Mouse (Mus musculus) E14TG2a.4 (cell line): ENCODE results near the gene Zbtb20.

ENCODE experiments used
- H3K27me3 ChIP-seq: 2 replicates; pipeline ENCODE4 v1.6.1; 2014; ENCODE audit warnings: low read length, control low read depth; ENCODE audit not compliant: insufficient read depth
- H3K36me3 ChIP-seq: 2 replicates; pipeline ENCODE4 v1.6.1; 2014; ENCODE audit warnings: low read length, control low read depth; ENCODE audit not compliant: insufficient read depth
- H3K4me1 ChIP-seq: replicated peaks from 2 replicates; pipeline ENCODE4 v1.6.1; 2014; ENCODE audit warnings: low read depth, low read length, control low read depth
- H3K4me3 ChIP-seq: replicated peaks from 2 replicates; pipeline ENCODE4 v1.5.1; 2014; ENCODE audit warnings: mild to moderate bottlenecking, low read length
- H3K9me3 ChIP-seq: 2 replicates; pipeline ENCODE4 v1.6.1; 2014; ENCODE audit warnings: low read length, control low read depth
- CTCF ChIP-seq: conservative IDR thresholded peaks from 2 replicates; pipeline ENCODE4 v1.5.1; 2014; ENCODE audit warnings: low read length
- NANOG ChIP-seq: IDR thresholded peaks from 2 replicates; pipeline ENCODE4 v1.6.1; 2014; ENCODE audit warnings: borderline replicate concordance, low read length, mixed read lengths
- POU5F1 ChIP-seq: IDR thresholded peaks from 2 replicates; pipeline ENCODE4 v1.6.1; 2014; ENCODE audit warnings: low read length, borderline replicate concordance

Zbtb20 gene

DNA sequence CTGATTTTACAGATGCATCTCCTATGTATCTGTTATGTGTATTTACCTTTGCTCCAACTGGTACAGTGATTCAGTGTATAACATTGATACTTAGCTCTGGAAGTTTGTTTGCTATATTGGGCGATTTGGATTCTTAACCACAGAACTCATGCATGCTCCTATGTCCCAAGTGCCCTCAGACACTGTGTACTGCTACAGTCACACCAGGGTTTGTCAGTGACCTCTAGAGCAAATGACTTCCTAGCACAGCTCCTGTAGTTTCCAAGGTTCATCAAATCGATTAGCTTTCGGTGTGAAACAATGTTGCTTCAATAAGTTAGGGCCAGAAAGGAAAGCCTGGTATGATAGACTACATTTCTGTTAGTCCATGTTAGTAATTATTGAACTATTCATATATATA is 489.6 kb downstream of the Zbtb20 start:
- no peak overlapping the region for H3K4me3 ChIP-seq
- H3K4me1 ChIP-seq: no peaks in the 10 kb centered on the region
- H3K27me3 ChIP-seq: no peaks in the 10 kb centered on the region
- peaks cover 10% of the 10 kb centered on the region; the same call in 1 of the 2 replicates for H3K9me3 ChIP-seq
- no peak for TF ChIP-seq POU5F1
- TF ChIP-seq CTCF: no peak
- TF ChIP-seq NANOG: no peak
- H3K36me3 ChIP-seq: no peaks in the 10 kb centered on the region

DNA sequence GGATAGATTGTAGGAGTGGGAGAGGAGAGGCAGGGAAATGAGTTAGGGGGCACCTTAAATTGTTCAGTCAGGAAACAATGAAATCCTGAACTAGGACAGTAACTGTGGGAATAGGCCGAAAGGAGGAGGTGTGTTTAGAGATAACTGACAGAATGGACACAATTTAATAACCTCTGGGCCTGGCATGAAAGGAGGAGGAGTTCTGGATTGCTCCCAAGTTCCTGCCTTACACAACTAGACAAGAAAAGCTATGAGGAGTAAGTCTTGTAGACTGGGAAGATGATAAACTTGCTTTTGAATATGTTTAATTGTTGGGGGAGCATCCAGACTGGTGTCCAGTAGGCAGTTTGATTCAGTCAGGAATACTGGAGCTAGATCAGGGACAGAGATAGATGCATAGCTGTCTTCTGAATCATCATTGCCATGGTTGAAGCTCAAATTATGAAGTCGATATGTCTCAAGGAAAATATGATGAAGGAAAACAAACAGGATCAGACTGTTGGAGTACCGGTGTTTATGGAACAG is 494.9 kb downstream of the Zbtb20 start:
- TF ChIP-seq NANOG (no peak), CTCF (no peak), POU5F1 (no peak)
- no peaks in the 10 kb centered on the region for H3K9me3 ChIP-seq
- no peak overlapping the region for H3K4me3 ChIP-seq
- no peaks in the 10 kb centered on the region for H3K27me3 ChIP-seq
- H3K4me1 ChIP-seq: no peaks in the 10 kb centered on the region
- H3K36me3 ChIP-seq: no peaks in the 10 kb centered on the region

- Histone ChIP-seq H3K4me1 (no peaks in the 10 kb centered on the region), H3K4me3 (no peak overlapping the region), H3K9me3 (no peaks in the 10 kb centered on the region), H3K27me3 (no peaks in the 10 kb centered on the region), H3K36me3 (no peaks in the 10 kb centered on the region)
- TF ChIP-seq NANOG (no peak), CTCF (no peak), POU5F1 (no peak)
These were observed 501.1 kb downstream of the Zbtb20 start for GRCm38 (mm10) chr16:43376782-43377181.

DNA sequence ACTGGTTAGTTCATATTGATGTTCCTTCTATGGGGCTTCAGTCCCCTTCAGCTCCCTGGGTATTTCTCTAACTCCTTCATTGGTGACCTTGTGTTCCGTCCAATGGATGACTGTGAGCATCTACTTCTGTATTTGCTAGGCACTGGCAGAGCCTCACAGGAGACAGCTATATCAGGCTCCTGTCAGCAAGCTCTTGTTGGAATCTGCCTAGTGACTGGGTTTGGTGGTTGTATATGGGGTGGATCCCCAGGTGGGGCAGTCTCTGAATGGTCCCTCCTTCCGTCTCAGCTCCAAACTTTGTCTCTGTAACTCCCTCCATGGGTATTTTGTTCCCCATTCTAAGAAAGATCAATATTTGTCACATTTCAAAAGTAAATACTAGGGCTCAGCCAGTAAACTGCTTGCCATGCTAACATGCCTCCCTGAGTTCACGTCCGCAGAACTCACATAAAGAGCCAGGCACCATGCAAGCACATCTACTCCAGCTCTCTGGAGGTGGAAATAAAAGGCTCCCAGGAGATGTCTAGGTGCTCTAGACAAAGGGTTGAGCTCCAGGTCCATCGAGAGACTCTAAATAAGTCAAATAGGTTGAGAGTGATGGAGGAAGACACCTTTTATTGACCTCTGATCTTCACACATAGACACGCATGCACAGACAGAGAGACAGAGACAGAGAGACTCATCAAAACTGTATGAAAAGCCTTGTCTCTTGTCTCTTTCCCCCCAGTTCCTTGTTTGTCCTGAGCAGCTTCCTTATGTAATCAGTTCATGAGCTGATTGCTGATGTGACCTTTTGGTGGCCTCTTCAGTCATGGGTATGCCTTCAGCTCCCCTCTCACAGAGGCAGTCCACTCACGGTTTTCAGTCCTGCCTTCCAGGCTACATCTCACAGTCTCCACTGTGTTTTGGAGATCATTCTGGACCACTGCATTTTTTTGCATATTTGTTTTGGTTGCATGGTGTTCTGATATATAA is 504.0 kb downstream of the Zbtb20 start:
- Histone ChIP-seq H3K9me3 (no peaks in the 10 kb centered on the region), H3K4me3 (no peak overlapping the region), H3K27me3 (no peaks in the 10 kb centered on the region), H3K4me1 (no peaks in the 10 kb centered on the region), H3K36me3 (no peaks in the 10 kb centered on the region)
- TF ChIP-seq NANOG (no peak), POU5F1 (no peak), CTCF (no peak)

GRCm38 (mm10) chr16:43381183-43381582 is 505.5 kb downstream of the Zbtb20 start:
- TF ChIP-seq POU5F1 (no peak), CTCF (no peak), NANOG (no peak)

GRCm38 (mm10) chr16:43383149-43383740 is 507.6 kb downstream of the Zbtb20 start:
- Histone ChIP-seq H3K27me3 (no peaks in the 10 kb centered on the region), H3K4me1 (peaks cover 14% of the 10 kb centered on the region), H3K36me3 (no peaks in the 10 kb centered on the region), H3K4me3 (no peak overlapping the region), H3K9me3 (no peaks in the 10 kb centered on the region)
- no peak for TF ChIP-seq NANOG
- TF ChIP-seq POU5F1: no peak
- TF ChIP-seq CTCF: no peak

More at GRCm38 (mm10) chr16:43381183-43381582, 505.5 kb downstream of the Zbtb20 start:
- Histone ChIP-seq H3K27me3 (no peaks in the 10 kb centered on the region), H3K36me3 (no peaks in the 10 kb centered on the region), H3K9me3 (no peaks in the 10 kb centered on the region), H3K4me1 (peaks cover 10% of the 10 kb centered on the region), H3K4me3 (no peak overlapping the region)

- no peak overlapping the region for H3K4me3 ChIP-seq
- peaks cover 14% of the 10 kb centered on the region for H3K4me1 ChIP-seq
- no peaks in the 10 kb centered on the region for H3K9me3 ChIP-seq
- TF ChIP-seq POU5F1 (no peak), CTCF (no peak), NANOG (no peak)
- no peaks in the 10 kb centered on the region for H3K36me3 ChIP-seq
- H3K27me3 ChIP-seq: no peaks in the 10 kb centered on the region
These were observed 509.4 kb downstream of the Zbtb20 start for GRCm38 (mm10) chr16:43384953-43385619.

- no peaks in the 10 kb centered on the region for H3K36me3 ChIP-seq
- no peaks in the 10 kb centered on the region for H3K27me3 ChIP-seq
These were observed 510.0 kb downstream of the Zbtb20 start for GRCm38 (mm10) chr16:43385620-43386210.

More at GRCm38 (mm10) chr16:43385620-43386210, 510.0 kb downstream of the Zbtb20 start:
- Histone ChIP-seq H3K9me3 (no peaks in the 10 kb centered on the region), H3K4me3 (no peak overlapping the region), H3K4me1 (peaks cover 14% of the 10 kb centered on the region)
- TF ChIP-seq CTCF (no peak), NANOG (no peak), POU5F1 (no peak)
